Mouse (Mus musculus): ENCODE data around the gene Dpf1. TPM values are rescaled to one million over a fixed set of nuclear protein-coding genes. Genes with fewer than 3 reads are reported as not detected.

Gene Dpf1
- total RNA-seq, 4 experiments from 2014 or later, result 0.13 to 0.23 (median 0.22) TPM; not detected in 1

- DNase-seq (ENCODE audit: low spot score), result no peak
Measured at GRCm38 (mm10) chr7:29309749-29310148, 6.0 kb downstream of the Dpf1 start.

GRCm38 (mm10) chr7:29313051-29313450 lies 9.3 kb downstream of the Dpf1 start:
- DNase-seq (ENCODE audit: low spot score), result no peak

GRCm38 (mm10) chr7:29313572-29314261 lies 10.0 kb downstream of the Dpf1 start:
- DNase-seq (ENCODE audit: low spot score), result no peak

- no peak for DNase-seq (ENCODE audit: low spot score)
Measured at GRCm38 (mm10) chr7:29314844-29315628, 11.3 kb downstream of the Dpf1 start.

- no peak for DNase-seq (ENCODE audit: low spot score)
Measured at GRCm38 (mm10) chr7:29316137-29316734, 12.5 kb downstream of the Dpf1 start.

GRCm38 (mm10) chr7:29316976-29317375 lies 13.2 kb downstream of the Dpf1 start:
- DNase-seq (ENCODE audit: low spot score), result no peak

- DNase-seq (ENCODE audit: low spot score), result no peak
Measured at GRCm38 (mm10) chr7:29317558-29317957, 13.8 kb downstream of the Dpf1 start.

GRCm38 (mm10) chr7:29318115-29318911 lies 14.6 kb downstream of the Dpf1 start:
- DNase-seq (ENCODE audit: low spot score), result no peak

GRCm38 (mm10) chr7:29319337-29320307 lies 15.9 kb downstream of the Dpf1 start:
- DNase-seq (ENCODE audit: low spot score), result no peak

GRCm38 (mm10) chr7:29327087-29327486 lies 23.3 kb downstream of the Dpf1 start:
- no peak for DNase-seq (ENCODE audit: low spot score)

- DNase-seq (ENCODE audit: low spot score), result no peak
Measured at GRCm38 (mm10) chr7:29328984-29329383, 25.2 kb downstream of the Dpf1 start.

- no peak for DNase-seq (ENCODE audit: low spot score)
Measured at GRCm38 (mm10) chr7:29334156-29334555, 30.4 kb downstream of the Dpf1 start.

GRCm38 (mm10) chr7:29335276-29335675 lies 31.5 kb downstream of the Dpf1 start:
- no peak for DNase-seq (ENCODE audit: low spot score)

GRCm38 (mm10) chr7:29335841-29336671 lies 32.3 kb downstream of the Dpf1 start:
- no peak for DNase-seq (ENCODE audit: low spot score)

GRCm38 (mm10) chr7:29336795-29337319 lies 33.1 kb downstream of the Dpf1 start:
- DNase-seq (ENCODE audit: low spot score), result no peak

- DNase-seq (ENCODE audit: low spot score), result no peak
Measured at GRCm38 (mm10) chr7:29337766-29338165, 34.0 kb downstream of the Dpf1 start.

- no peak for DNase-seq (ENCODE audit: low spot score)
Measured at GRCm38 (mm10) chr7:29338351-29338919, 34.7 kb downstream of the Dpf1 start.

GRCm38 (mm10) chr7:29338984-29339679 lies 35.4 kb downstream of the Dpf1 start:
- DNase-seq (ENCODE audit: low spot score), result no peak

Measured in heart, adult 8-10 months (tissue).